Comparison of ENCODE assay signal across 8 mouse cellular contexts in the genomic region with DNA sequence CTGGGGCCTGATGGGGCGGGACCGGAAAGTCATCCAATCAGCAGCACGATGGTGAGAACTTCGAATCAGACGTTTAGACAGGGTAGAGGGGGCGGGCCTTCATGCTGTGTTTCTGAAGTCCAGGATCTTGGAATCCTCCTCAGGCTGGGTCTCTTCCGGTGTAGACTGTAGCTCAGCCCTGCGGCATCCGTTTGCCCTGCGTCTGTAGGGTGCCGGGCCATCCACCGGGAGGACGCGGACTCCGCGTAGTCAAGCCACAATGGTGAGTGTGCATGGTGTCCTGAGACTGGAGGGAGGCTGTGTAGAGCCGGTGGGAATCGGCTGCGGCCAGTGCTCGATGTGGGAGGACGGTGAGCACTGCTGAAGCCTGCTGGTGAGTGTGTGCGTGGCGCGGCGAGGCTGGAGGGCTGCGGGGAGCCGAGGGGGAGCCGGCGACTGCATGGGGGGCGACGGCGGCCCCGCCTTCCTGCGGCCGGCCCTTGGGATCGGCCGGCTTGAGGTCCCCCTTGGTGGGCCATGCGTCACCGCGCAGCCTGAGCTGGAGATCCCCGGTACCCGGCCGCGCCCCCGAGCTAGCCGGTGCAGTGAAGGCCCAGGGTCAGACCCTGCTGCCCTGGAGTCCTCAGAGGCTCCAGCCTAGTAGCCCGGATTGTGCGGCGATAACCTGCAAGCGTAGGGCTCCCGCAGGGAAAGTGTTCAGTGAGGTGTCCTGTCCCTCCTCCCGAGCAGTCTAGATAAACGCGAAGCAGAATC. TPM values are rescaled to one million over a fixed set of nuclear protein-coding genes. Genes with fewer than 3 reads are reported as not detected.
A peak's percentile ranks its signal among the peaks of the same experiment; 100 is the strongest.
DNase-seq lines count a peak whose midpoint lies in the region; ATAC-seq and TF ChIP-seq lines count a peak whose summit lies in the region.

A gene (plus strand): TSS at position 84 of the 753 bp plus-strand sequence.

- under 1% methylated on average over 53 of the region's 54 CpGs for WGBS in heart, embryonic 11.5 days (ENCODE audit: insufficient replicate concordance)
- under 1% methylated on average over 44 of the region's 54 CpGs for WGBS in kidney, embryonic 16.5 days
- WGBS in liver, adult 2 months = 1% methylated on average over 53 of the region's 54 CpGs

- TF ChIP-seq CTCF in bone marrow macrophage, adult 2 months (IDR thresholded peaks at IDR 0.05; ENCODE audit: low read depth, low read length) = no peak
- no peak for TF ChIP-seq CTCF in embryonic fibroblast, embryonic 13.5 days (IDR thresholded peaks at IDR 0.05; ENCODE audit: borderline replicate concordance, insufficient read depth, low read length)
- peak; percentile 15; the same call in 1 of the 2 replicates for TF ChIP-seq CTCF in liver, adult 2 months (IDR thresholded peaks at IDR 0.05; ENCODE audit: low read depth, low read length)

- ATAC-seq in heart, embryonic 11.5 days (replicated peaks; ENCODE audit: insufficient number of reproducible peaks, low FRiP score, low TSS enrichment) = peak; percentile 97
- peak; percentile 100 for ATAC-seq in kidney, embryonic 16.5 days (ENCODE audit: low FRiP score, low TSS enrichment)

- peaks cover 7% of the 10 kb centered on the region for H3K4me1 ChIP-seq in bone marrow macrophage, adult 2 months (ENCODE audit: control insufficient read depth, insufficient read depth, low read length)
- H3K4me1 ChIP-seq in embryonic fibroblast, embryonic 13.5 days (ENCODE audit: control insufficient read depth, insufficient read depth, low read length) = no peaks in the 10 kb centered on the region
- peaks cover 14% of the 10 kb centered on the region for H3K4me1 ChIP-seq in heart, embryonic 11.5 days (ENCODE audit: control insufficient read depth, insufficient read depth, low read length)
- H3K4me1 ChIP-seq in kidney, embryonic 16.5 days (ENCODE audit: insufficient read depth, low read length) = peaks cover 22% of the 10 kb centered on the region
- peaks cover 7% of the 10 kb centered on the region for H3K4me1 ChIP-seq in liver, adult 2 months (ENCODE audit: control insufficient read depth, insufficient read depth, low read length)

- peak within 1 kb of the TSS; percentile 93 for H3K9ac ChIP-seq in heart, embryonic 11.5 days (ENCODE audit: low read depth, low read length)
- peak within 1 kb of the TSS; percentile 94 for H3K9ac ChIP-seq in kidney, embryonic 16.5 days (replicated peaks; ENCODE audit: low read length)
- H3K9ac ChIP-seq in liver, adult 2 months (ENCODE audit: low read depth, low read length) = peak within 1 kb of the TSS; percentile 97

- DNase-seq in A20 (ENCODE audit: low read depth, low spot score) = peak; percentile 92
- peak; percentile 94 for DNase-seq in liver, adult 2 months (ENCODE audit: extremely low read depth, low read depth, low spot score)
- DNase-seq in splenic B cell, adult 2 months (ENCODE audit: low read depth, low spot score) = peak; percentile 78

- H3K27ac ChIP-seq in bone marrow macrophage, adult 2 months (ENCODE audit: insufficient read depth, low read depth, low read length) = peak within 1 kb of the TSS; percentile 7
- H3K27ac ChIP-seq in embryonic fibroblast, embryonic 13.5 days (ENCODE audit: insufficient read depth, low read length) = peak within 1 kb of the TSS; percentile 38
- peak within 1 kb of the TSS; percentile 77 for H3K27ac ChIP-seq in heart, embryonic 11.5 days (ENCODE audit: low read depth, low read length)
- peak within 1 kb of the TSS; percentile 84 for H3K27ac ChIP-seq in kidney, embryonic 16.5 days (ENCODE audit: low read length)
- peak within 1 kb of the TSS; percentile 56 for H3K27ac ChIP-seq in liver, adult 2 months (replicated peaks; ENCODE audit: insufficient read depth, low read depth, low read length)

- H3K9me3 ChIP-seq in heart, embryonic 11.5 days (replicated peaks; ENCODE audit: control insufficient read depth, low read length) = no peaks in the 10 kb centered on the region
- no peaks in the 10 kb centered on the region for H3K9me3 ChIP-seq in kidney, embryonic 16.5 days (ENCODE audit: low read length)

- H3ac ChIP-seq in myocyte (ENCODE audit: control insufficient read depth, insufficient read length) = peak within 1 kb of the TSS; percentile 35

- peak within 1 kb of the TSS; percentile 95 for H3K4me3 ChIP-seq in bone marrow macrophage, adult 2 months (ENCODE audit: insufficient read depth, low read length)
- peak within 1 kb of the TSS; percentile 82 for H3K4me3 ChIP-seq in embryonic fibroblast, embryonic 13.5 days (ENCODE audit: insufficient read depth, low read length)
- H3K4me3 ChIP-seq in heart, embryonic 11.5 days (ENCODE audit: low read depth, low read length) = peak within 1 kb of the TSS; percentile 91
- H3K4me3 ChIP-seq in kidney, embryonic 16.5 days (ENCODE audit: low read length) = peak within 1 kb of the TSS; percentile 89
- H3K4me3 ChIP-seq in liver, adult 2 months (ENCODE audit: insufficient read depth, low read depth, low read length) = peak within 1 kb of the TSS; percentile 99
- peak within 1 kb of the TSS; percentile 69 for H3K4me3 ChIP-seq in myocyte

- no peaks in the 10 kb centered on the region for H3K36me3 ChIP-seq in heart, embryonic 11.5 days (ENCODE audit: control insufficient read depth, insufficient read depth, low read length)
- H3K36me3 ChIP-seq in kidney, embryonic 16.5 days (ENCODE audit: insufficient read depth, low read length) = no peaks in the 10 kb centered on the region
- H3K36me3 ChIP-seq in liver, adult 2 months (ENCODE audit: control insufficient read depth, insufficient read depth, low read length) = no peaks in the 10 kb centered on the region
- H3K36me3 ChIP-seq in myocyte (ENCODE audit: control insufficient read depth, insufficient read depth) = no peaks in the 10 kb centered on the region
- H3K36me3 ChIP-seq in splenic B cell, adult 2 months (ENCODE audit: control insufficient read depth, insufficient read depth, low read length, poor library complexity, severe bottlenecking) = no peaks in the 10 kb centered on the region

- no peaks in the 10 kb centered on the region for H3K27me3 ChIP-seq in heart, embryonic 11.5 days (ENCODE audit: control insufficient read depth, insufficient read depth, low read length)
- H3K27me3 ChIP-seq in kidney, embryonic 16.5 days (ENCODE audit: insufficient read depth, low read length) = no peaks in the 10 kb centered on the region
- H3K27me3 ChIP-seq in liver, adult 2 months (ENCODE audit: control insufficient read depth, insufficient read depth, low read length) = no peaks in the 10 kb centered on the region
- no peaks in the 10 kb centered on the region for H3K27me3 ChIP-seq in myocyte (ENCODE audit: control insufficient read depth, insufficient read depth, insufficient read length)
- no peaks in the 10 kb centered on the region for H3K27me3 ChIP-seq in splenic B cell, adult 2 months (ENCODE audit: control insufficient read depth, insufficient read depth, low read length, poor library complexity, severe bottlenecking)

- no peak for TF ChIP-seq POLR2A in bone marrow macrophage, adult 2 months (IDR thresholded peaks at IDR 0.05; ENCODE audit: borderline replicate concordance, low read depth, low read length)
- peak; percentile 98 for TF ChIP-seq POLR2A in embryonic fibroblast, embryonic 13.5 days (IDR thresholded peaks at IDR 0.05; ENCODE audit: low read depth, low read length)
- TF ChIP-seq POLR2A in liver, adult 2 months (IDR thresholded peaks at IDR 0.05; ENCODE audit: extremely low read depth, insufficient read depth, low read length) = 0 out of 2 replicates have a peak, but pooled peaks have one; percentile 46
- TF ChIP-seq POLR2A in myocyte (IDR thresholded peaks at IDR 0.05; ENCODE audit: insufficient read length, low read depth) = peak; percentile 97

- H3K4me2 ChIP-seq in heart, embryonic 11.5 days = peak within 1 kb of the TSS; percentile 81
- peak within 1 kb of the TSS; percentile 72 for H3K4me2 ChIP-seq in kidney, embryonic 16.5 days (replicated peaks; ENCODE audit: low read depth, low read length)
- H3K4me2 ChIP-seq in myocyte (ENCODE audit: low read depth) = peak within 1 kb of the TSS; percentile 95

- peaks cover 27% of the 10 kb centered on the region for H3K79me2 ChIP-seq in liver, adult 2 months (ENCODE audit: control insufficient read depth, insufficient read depth, low read length)
- H3K79me2 ChIP-seq in myocyte (ENCODE audit: control insufficient read depth, insufficient read depth) = peaks cover 46% of the 10 kb centered on the region

TF ChIP-seq in myocyte, 11 proteins besides CTCF, POLR2A, EP300 and RAD21:
- TF ChIP-seq POLR2AphosphoS2 (IDR thresholded peaks at IDR 0.05; ENCODE audit: insufficient read length, low read depth) (peak; percentile 93), USF1 (IDR thresholded peaks at IDR 0.05; ENCODE audit: low read depth) (no peak)

RNA-seq across cellular contexts. Expression of the gene that starts here (rescaled TPM):
- 4.1 and 6.3 TPM in 2 replicates for polyA plus RNA-seq in bone marrow macrophage, adult 2 months (2012; ENCODE audit: insufficient read depth, insufficient read length, missing spikeins)
- polyA plus RNA-seq in embryonic fibroblast, embryonic 13.5 days (2011; ENCODE audit: insufficient read length, low read depth, missing spikeins) = 8.1 and 9.5 TPM in 2 replicates
- polyA plus RNA-seq in heart, embryonic 11.5 days (2014; fragmentation: Nextera tagmentation; extraction: Ambion mirVana) = 4.2 and 5.3 TPM in 2 replicates
- 8.2 and 9.6 TPM in 2 replicates for polyA plus RNA-seq in kidney, embryonic 16.5 days (2015; fragmentation: Nextera tagmentation; extraction: Ambion mirVana)
- 2.3 and 2.8 TPM in 2 replicates for total RNA-seq in liver, adult 2 months (2014; rRNA removed)
- polyA plus RNA-seq in liver, adult 2 months (2012; rRNA removed) = 0.50 and 0.63 TPM in 2 replicates
- 1.0 TPM for polyA plus RNA-seq in myocyte (2012; fragmentation: generic; extraction: Trizol)

Comparison
In these comparisons a context has a peak if more than half of its experiments do, and no peak if none do; other contexts are left out.
1. Peak in every context shown above with its lines: DNase-seq, ATAC-seq, H3K4me3 ChIP-seq and H3K27ac ChIP-seq.
2. H3K27ac ChIP-seq: peak in every context shown above with its lines; median percentile 84 in kidney, embryonic 16.5 days; 77 in heart, embryonic 11.5 days; 56 in liver, adult 2 months; 38 in embryonic fibroblast, embryonic 13.5 days; 7 in bone marrow macrophage, adult 2 months.